Mouse (Mus musculus): ENCODE data around the gene Col6a2. TPM values are rescaled to one million over a fixed set of nuclear protein-coding genes. Genes with fewer than 3 reads are reported as not detected.

Gene Col6a2
- total RNA-seq, 1 experiment = 1.3 TPM

- Histone ChIP-seq H3K36me3 (ENCODE audit: control insufficient read depth, insufficient read depth, low read length, poor library complexity, severe bottlenecking) (no peaks in the 10 kb centered on the region), H3K4me1 (ENCODE audit: control insufficient read depth in 2 of 2, insufficient read depth in 2 of 2, low read length in 2 of 2, poor library complexity in 1 of 2) (peaks cover 0 to 7% of the 10 kb centered on the region in 2 experiments; a peak in 1 of 4 replicates), H3K4me3 (ENCODE audit: insufficient read depth in 1 of 2, low read depth in 1 of 2, low read length in 2 of 2, poor library complexity in 1 of 2, severe bottlenecking in 1 of 2) (no peak overlapping the region), H3K9ac (ENCODE audit: insufficient read depth, low read depth, low read length, poor library complexity, severe bottlenecking) (no peak overlapping the region), H3K27ac (ENCODE audit: insufficient read depth, low read depth, low read length, poor library complexity, severe bottlenecking) (no peak overlapping the region), H3K9me3 (ENCODE audit: control insufficient read depth, insufficient read depth, low read depth, low read length) (no peaks in the 10 kb centered on the region)
- in situ Hi-C loops (cut with MboI; ENCODE audit: low sequenced_read_pairs in 2 of 2, unreplicated experiment in 2 of 2) = no loop called here
- TF ChIP-seq ZC3H11A (IDR thresholded peaks at IDR 0.05; ENCODE audit: borderline replicate concordance, low read depth, low read length) (no peak), CHD2 (IDR thresholded peaks at IDR 0.05; ENCODE audit: low read depth, low read length) (no peak), MAFK (IDR thresholded peaks at IDR 0.05; ENCODE audit: insufficient read depth, low read depth, low read length) (no peak), HCFC1 (IDR thresholded peaks at IDR 0.05; ENCODE audit: borderline replicate concordance, insufficient read depth, low read length) (no peak)
- no peak for DNase-seq (ENCODE audit: low read depth, low spot score)
These were observed 52.4 kb downstream of the Col6a2 start for GRCm38 (mm10) chr10:76571070-76571469.

DNA sequence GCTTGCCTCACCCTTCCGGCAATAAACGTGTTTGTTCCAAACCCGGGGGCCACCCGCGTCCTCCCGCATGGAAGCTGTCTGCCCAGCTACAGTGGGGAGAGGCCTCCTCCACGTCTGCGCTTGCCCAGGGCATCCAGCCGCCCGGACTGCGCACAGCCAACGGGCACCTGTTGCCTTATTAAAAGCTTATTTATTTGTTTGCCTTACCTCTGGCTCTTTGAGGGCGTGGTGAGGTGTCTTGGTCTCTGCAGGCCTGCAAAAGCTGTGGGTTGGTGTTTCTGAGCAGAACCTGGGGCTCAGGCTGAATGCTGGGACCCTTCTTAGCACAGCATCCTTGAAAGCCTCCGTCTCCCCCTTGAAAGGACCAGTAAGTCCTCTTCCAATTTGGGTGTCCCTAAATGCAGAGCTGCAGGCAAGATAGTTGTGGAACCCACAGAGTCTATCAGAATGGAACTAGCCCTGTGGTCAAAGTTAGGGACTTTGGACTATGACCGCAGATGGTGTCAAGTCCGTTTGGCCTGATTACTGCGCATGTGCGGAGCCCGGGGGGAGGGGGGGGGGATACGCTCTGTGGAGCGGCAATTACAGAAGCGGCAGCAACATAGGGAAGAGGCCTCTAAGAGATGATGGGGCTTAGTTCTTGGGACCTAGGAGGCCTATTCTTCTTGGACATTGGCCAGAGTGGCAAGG lies 53.3 kb downstream of the Col6a2 start:
- in situ Hi-C loops (cut with MboI; ENCODE audit: low sequenced_read_pairs in 2 of 2, unreplicated experiment in 2 of 2) = no loop called here
- H3K27ac ChIP-seq (ENCODE audit: insufficient read depth, low read depth, low read length, poor library complexity, severe bottlenecking) = no peak overlapping the region
- TF ChIP-seq MAFK (IDR thresholded peaks at IDR 0.05; ENCODE audit: insufficient read depth, low read depth, low read length) = no peak
- no peak for TF ChIP-seq ZC3H11A (IDR thresholded peaks at IDR 0.05; ENCODE audit: borderline replicate concordance, low read depth, low read length)
- TF ChIP-seq ZNF384 (IDR thresholded peaks at IDR 0.05; ENCODE audit: low read depth, low read length) = no peak
- no peak for TF ChIP-seq CHD2 (IDR thresholded peaks at IDR 0.05; ENCODE audit: low read depth, low read length)
- no peak for TF ChIP-seq HCFC1 (IDR thresholded peaks at IDR 0.05; ENCODE audit: borderline replicate concordance, insufficient read depth, low read length)
- peak overlapping the region; percentile 10 to 63 for H3K4me3 ChIP-seq (ENCODE audit: insufficient read depth in 1 of 2, low read depth in 1 of 2, low read length in 2 of 2, poor library complexity in 1 of 2, severe bottlenecking in 1 of 2)
- no peak for DNase-seq (ENCODE audit: low read depth, low spot score)
- H3K9ac ChIP-seq (ENCODE audit: insufficient read depth, low read depth, low read length, poor library complexity, severe bottlenecking) = peak overlapping the region; percentile 20; the same call in 1 of the 2 replicates
- no peaks in the 10 kb centered on the region for H3K36me3 ChIP-seq (ENCODE audit: control insufficient read depth, insufficient read depth, low read length, poor library complexity, severe bottlenecking)
- H3K9me3 ChIP-seq (ENCODE audit: control insufficient read depth, insufficient read depth, low read depth, low read length) = no peaks in the 10 kb centered on the region
- H3K4me1 ChIP-seq (ENCODE audit: control insufficient read depth in 2 of 2, insufficient read depth in 2 of 2, low read length in 2 of 2, poor library complexity in 1 of 2) = peaks cover 0 to 7% of the 10 kb centered on the region in 2 experiments; a peak in 1 of 4 replicates

- DNase-seq (ENCODE audit: low read depth, low spot score) = no peak
- H3K9ac ChIP-seq (ENCODE audit: insufficient read depth, low read depth, low read length, poor library complexity, severe bottlenecking) = no peak within 1 kb of the TSS
- no peaks in the 10 kb centered on the region for H3K4me1 ChIP-seq (ENCODE audit: control insufficient read depth in 2 of 2, insufficient read depth in 2 of 2, low read length in 2 of 2, poor library complexity in 1 of 2)
- no peak for TF ChIP-seq ZC3H11A (IDR thresholded peaks at IDR 0.05; ENCODE audit: borderline replicate concordance, low read depth, low read length)
- TF ChIP-seq HCFC1 (IDR thresholded peaks at IDR 0.05; ENCODE audit: borderline replicate concordance, insufficient read depth, low read length) = no peak
- no peak for TF ChIP-seq CHD2 (IDR thresholded peaks at IDR 0.05; ENCODE audit: low read depth, low read length)
- TF ChIP-seq ZNF384 (IDR thresholded peaks at IDR 0.05; ENCODE audit: low read depth, low read length) = no peak
- no peak for TF ChIP-seq MAFK (IDR thresholded peaks at IDR 0.05; ENCODE audit: insufficient read depth, low read depth, low read length)
- H3K36me3 ChIP-seq (ENCODE audit: control insufficient read depth, insufficient read depth, low read length, poor library complexity, severe bottlenecking) = no peaks in the 10 kb centered on the region
- no peak within 1 kb of the TSS for H3K4me3 ChIP-seq (ENCODE audit: insufficient read depth in 1 of 2, low read depth in 1 of 2, low read length in 2 of 2, poor library complexity in 1 of 2, severe bottlenecking in 1 of 2)
- peak within 1 kb of the TSS; percentile 23; the same call in 1 of the 2 replicates for H3K27ac ChIP-seq (ENCODE audit: insufficient read depth, low read depth, low read length, poor library complexity, severe bottlenecking)
- no peaks in the 10 kb centered on the region for H3K9me3 ChIP-seq (ENCODE audit: control insufficient read depth, insufficient read depth, low read depth, low read length)
- in situ Hi-C loops (cut with MboI; ENCODE audit: low sequenced_read_pairs in 2 of 2, unreplicated experiment in 2 of 2) = no loop called here
These were observed 61.5 kb downstream of the Col6a2 start, which contains the start of gene Spatc1l for GRCm38 (mm10) chr10:76561972-76562371. Gene Spatc1l (plus strand): TSS chr10:76562272.

- no peak for DNase-seq (ENCODE audit: low read depth, low spot score)
- H3K27ac ChIP-seq (ENCODE audit: insufficient read depth, low read depth, low read length, poor library complexity, severe bottlenecking) = no peak overlapping the region
- in situ Hi-C loops (cut with MboI; ENCODE audit: low sequenced_read_pairs in 2 of 2, unreplicated experiment in 2 of 2) = loop anchor here (5.0 to 10.0 kb wide), 2 partner anchors 178 to 181 kb away; no protein-coding TSS in a partner anchor
- no peaks in the 10 kb centered on the region for H3K4me1 ChIP-seq (ENCODE audit: control insufficient read depth in 2 of 2, insufficient read depth in 2 of 2, low read length in 2 of 2, poor library complexity in 1 of 2)
- H3K4me3 ChIP-seq (ENCODE audit: insufficient read depth in 1 of 2, low read depth in 1 of 2, low read length in 2 of 2, poor library complexity in 1 of 2, severe bottlenecking in 1 of 2) = no peak overlapping the region
- H3K36me3 ChIP-seq (ENCODE audit: control insufficient read depth, insufficient read depth, low read length, poor library complexity, severe bottlenecking) = peaks cover 55% of the 10 kb centered on the region
- TF ChIP-seq CHD2 (IDR thresholded peaks at IDR 0.05; ENCODE audit: low read depth, low read length) (no peak), ZNF384 (IDR thresholded peaks at IDR 0.05; ENCODE audit: low read depth, low read length) (no peak), MAFK (IDR thresholded peaks at IDR 0.05; ENCODE audit: insufficient read depth, low read depth, low read length) (no peak), HCFC1 (IDR thresholded peaks at IDR 0.05; ENCODE audit: borderline replicate concordance, insufficient read depth, low read length) (no peak), ZC3H11A (IDR thresholded peaks at IDR 0.05; ENCODE audit: borderline replicate concordance, low read depth, low read length) (no peak)
- no peak overlapping the region for H3K9ac ChIP-seq (ENCODE audit: insufficient read depth, low read depth, low read length, poor library complexity, severe bottlenecking)
- no peaks in the 10 kb centered on the region for H3K9me3 ChIP-seq (ENCODE audit: control insufficient read depth, insufficient read depth, low read depth, low read length)
These were observed 69.4 kb downstream of the Col6a2 start for GRCm38 (mm10) chr10:76554061-76554460.

All from ES-E14 (cell line).